23 mouse cellular contexts compared by ENCODE assay signal in genomic region chr17:74480361-74481069, GRCm38 (mm10).
"Had no signal": no experiment of that assay in that cellular context is flagged by ENCODE, and none has a peak within 500 bp of the region (broad histone marks: within the 10 kb centered on the region; RNA-seq: fewer than 3 reads in every experiment).

No protein-coding gene starts in this region.

- ATAC-seq: liver, postnatal 0 days; lung, postnatal 0 days; midbrain, embryonic 13.5 days; midbrain, embryonic 16.5 days had no signal

- DNase-seq: kidney, adult 11 months; kidney, adult 8-10 months; kidney, postnatal 10 days; kidney, postnatal 36 days; left cerebral cortex, postnatal 4 days; liver, postnatal 0 days; lung, embryonic 14.5 days; right cerebral cortex, postnatal 14 days; right cerebral cortex, postnatal 4 days; thymus, adult 18-20 months; thymus, postnatal 14 days; thymus, postnatal 4 days had no signal

- H3K27me3 ChIP-seq: kidney, embryonic 15.5 days; limb, embryonic 12.5 days; limb, embryonic 15.5 days; midbrain, embryonic 13.5 days had no signal

- H3K36me3 ChIP-seq: kidney, embryonic 15.5 days; limb, embryonic 12.5 days; limb, embryonic 15.5 days; midbrain, embryonic 10.5 days; midbrain, embryonic 13.5 days had no signal

- H3K9me3 ChIP-seq: kidney, embryonic 15.5 days; limb, embryonic 12.5 days; limb, embryonic 15.5 days; megakaryocyte, embryonic 14.5 days; midbrain, embryonic 10.5 days; midbrain, embryonic 13.5 days had no signal

- H3K4me3 ChIP-seq: kidney, embryonic 15.5 days; limb, embryonic 12.5 days; limb, embryonic 15.5 days; megakaryocyte, embryonic 14.5 days; midbrain, embryonic 10.5 days; midbrain, embryonic 13.5 days had no signal

- H3K9ac ChIP-seq: kidney, embryonic 15.5 days; limb, embryonic 12.5 days; limb, embryonic 15.5 days; liver, embryonic 14.5 days; liver, postnatal 0 days; lung, embryonic 14.5 days; midbrain, embryonic 13.5 days had no signal

- H3K4me1 ChIP-seq: kidney, embryonic 15.5 days; limb, embryonic 12.5 days; limb, embryonic 15.5 days; megakaryocyte, embryonic 14.5 days; midbrain, embryonic 10.5 days; midbrain, embryonic 13.5 days had no signal

- H3K27ac ChIP-seq: kidney, embryonic 15.5 days; limb, embryonic 12.5 days; limb, embryonic 15.5 days; liver, embryonic 14.5 days; macrophage; midbrain, embryonic 10.5 days; midbrain, embryonic 13.5 days; stomach, postnatal 0 days had no signal
